Mouse (Mus musculus): ENCODE results near the gene Gm45234.

DNA sequence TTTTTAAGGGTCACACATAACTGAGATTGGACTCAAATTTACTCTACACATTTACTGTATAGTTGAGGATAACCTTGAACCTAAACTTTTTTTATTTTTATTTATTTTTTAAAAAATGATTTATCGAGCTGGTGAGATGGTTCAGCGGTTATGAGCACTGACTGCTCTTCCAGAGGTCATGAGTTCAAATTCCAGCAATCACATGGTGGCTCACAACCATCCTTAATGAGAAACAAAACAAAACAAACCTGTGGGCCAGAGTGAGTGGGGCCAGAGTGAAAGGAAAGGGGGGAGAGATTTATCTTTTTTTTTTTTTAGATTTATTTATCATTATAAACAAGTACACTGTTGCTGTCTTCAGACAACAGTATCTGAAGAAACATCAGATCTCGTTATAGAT is 36.1 kb upstream of the Gm45234 start:
- TF ChIP-seq CTCF (IDR thresholded peaks at IDR 0.05; ENCODE audit: borderline replicate concordance, extremely low read depth, insufficient read depth, insufficient read length) (no peak), POLR2A (IDR thresholded peaks at IDR 0.05; ENCODE audit: borderline replicate concordance, extremely low read depth, insufficient read depth, insufficient read length, poor library complexity, severe bottlenecking) (no peak)
